Mouse (Mus musculus): ENCODE results near the gene Ppp1r21. TPM values are rescaled to one million over a fixed set of nuclear protein-coding genes. Genes with fewer than 3 reads are reported as not detected.

Ppp1r21 gene
- polyA plus RNA-seq, 1 experiment from 2014 or later: 8.0 TPM

- ATAC-seq (ENCODE audit: low read depth): peak; percentile 10; the same call in 1 of the 2 replicates
- Histone ChIP-seq H3K4me3 (replicated peaks) (peak overlapping the region; percentile 56), H3K4me1 (replicated peaks) (peaks cover 18% of the 10 kb centered on the region; the same call in 1 of the 2 replicates), H3K9me3 (replicated peaks) (no peaks in the 10 kb centered on the region), H3K36me3 (no peaks in the 10 kb centered on the region), H3K27me3 (no peaks in the 10 kb centered on the region), H3K4me2 (peak overlapping the region; percentile 67), H3K27ac (no peak overlapping the region), H3K9ac (peak overlapping the region; percentile 34; the same call in 1 of the 2 replicates)
- 26% methylated on average over 16 of the region's 16 CpGs for WGBS (ENCODE audit: insufficient replicate concordance)
- DNase-seq: no peak
Measured at GRCm38 (mm10) chr17:88596544-88597221, 66.8 kb downstream of the Ppp1r21 start.

DNA sequence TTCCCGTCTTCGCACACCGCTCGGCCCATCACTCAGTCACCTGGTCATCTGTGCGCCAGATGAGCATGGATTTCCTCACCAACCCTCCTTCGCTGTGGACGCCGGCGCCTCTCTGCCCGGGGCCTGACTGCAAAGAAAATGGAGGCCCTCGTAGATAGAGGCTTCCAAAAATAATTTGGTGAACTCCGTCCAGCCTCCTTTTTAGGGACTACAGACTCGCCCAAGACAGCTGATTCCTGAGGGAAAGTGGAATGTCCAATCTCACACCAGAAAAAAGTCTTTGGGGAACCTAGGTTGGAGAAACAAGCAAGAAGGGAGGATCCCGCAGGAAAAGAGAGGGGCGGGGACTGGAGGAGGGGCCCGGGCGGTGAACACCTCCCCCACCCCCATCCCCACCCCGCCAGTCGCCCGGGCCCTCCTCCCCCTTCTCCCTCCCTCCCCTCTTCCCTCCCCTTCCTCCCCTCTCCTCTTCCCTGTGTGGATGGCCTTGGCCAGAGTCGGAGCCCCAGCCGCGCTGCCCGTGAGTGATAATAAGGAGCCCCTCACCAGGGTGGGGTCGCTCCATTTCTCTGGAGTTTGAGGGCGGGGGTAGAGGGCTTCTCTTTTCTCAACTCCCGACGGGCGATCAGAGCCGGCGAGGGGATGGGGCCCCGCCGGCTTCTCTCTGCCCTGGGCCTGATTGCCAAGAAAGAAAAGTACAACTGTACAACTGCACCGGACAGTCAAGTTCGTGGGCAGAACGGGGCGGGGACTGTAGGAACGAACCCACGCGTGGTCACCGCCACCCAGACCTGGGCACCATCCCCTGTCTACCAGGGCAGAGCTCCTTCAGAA, 67.5 kb downstream of the Ppp1r21 start, which contains the start of gene Ston1:
Gene Ston1, plus strand, starts transcription at position 463 of the 834 bp plus-strand sequence.
- H3K9me3 ChIP-seq (replicated peaks): no peaks in the 10 kb centered on the region
- DNase-seq (peak; percentile 29), ATAC-seq (ENCODE audit: low read depth) (peak; percentile 71)
- H3K27me3 ChIP-seq: no peaks in the 10 kb centered on the region
- peak within 1 kb of the TSS; percentile 56 for H3K4me3 ChIP-seq (replicated peaks)
- H3K4me1 ChIP-seq (replicated peaks): peaks cover 18% of the 10 kb centered on the region; the same call in 1 of the 2 replicates
- H3K27ac ChIP-seq: peak within 1 kb of the TSS; percentile 48; the same call in 1 of the 2 replicates
- H3K4me2 ChIP-seq: peak within 1 kb of the TSS; percentile 67
- H3K9ac ChIP-seq: peak within 1 kb of the TSS; percentile 57; the same call in 1 of the 2 replicates
- no peaks in the 10 kb centered on the region for H3K36me3 ChIP-seq
- WGBS (ENCODE audit: insufficient replicate concordance): 1% methylated on average over 41 of the region's 41 CpGs

GRCm38 (mm10) chr17:88598056-88598420, 68.1 kb downstream of the Ppp1r21 start:
- no peak overlapping the region for H3K27ac ChIP-seq
- H3K9me3 ChIP-seq (replicated peaks): no peaks in the 10 kb centered on the region
- no peaks in the 10 kb centered on the region for H3K36me3 ChIP-seq
- no peak for DNase-seq
- H3K9ac ChIP-seq: peak overlapping the region; percentile 57; the same call in 1 of the 2 replicates
- peak overlapping the region; percentile 67 for H3K4me2 ChIP-seq
- peak overlapping the region; percentile 56 for H3K4me3 ChIP-seq (replicated peaks)
- 15% methylated on average over 5 of the region's 5 CpGs for WGBS (ENCODE audit: insufficient replicate concordance)
- H3K27me3 ChIP-seq: no peaks in the 10 kb centered on the region
- peaks cover 18% of the 10 kb centered on the region; the same call in 1 of the 2 replicates for H3K4me1 ChIP-seq (replicated peaks)
- no peak; the same call in 1 of the 2 replicates for ATAC-seq (ENCODE audit: low read depth)

DNA sequence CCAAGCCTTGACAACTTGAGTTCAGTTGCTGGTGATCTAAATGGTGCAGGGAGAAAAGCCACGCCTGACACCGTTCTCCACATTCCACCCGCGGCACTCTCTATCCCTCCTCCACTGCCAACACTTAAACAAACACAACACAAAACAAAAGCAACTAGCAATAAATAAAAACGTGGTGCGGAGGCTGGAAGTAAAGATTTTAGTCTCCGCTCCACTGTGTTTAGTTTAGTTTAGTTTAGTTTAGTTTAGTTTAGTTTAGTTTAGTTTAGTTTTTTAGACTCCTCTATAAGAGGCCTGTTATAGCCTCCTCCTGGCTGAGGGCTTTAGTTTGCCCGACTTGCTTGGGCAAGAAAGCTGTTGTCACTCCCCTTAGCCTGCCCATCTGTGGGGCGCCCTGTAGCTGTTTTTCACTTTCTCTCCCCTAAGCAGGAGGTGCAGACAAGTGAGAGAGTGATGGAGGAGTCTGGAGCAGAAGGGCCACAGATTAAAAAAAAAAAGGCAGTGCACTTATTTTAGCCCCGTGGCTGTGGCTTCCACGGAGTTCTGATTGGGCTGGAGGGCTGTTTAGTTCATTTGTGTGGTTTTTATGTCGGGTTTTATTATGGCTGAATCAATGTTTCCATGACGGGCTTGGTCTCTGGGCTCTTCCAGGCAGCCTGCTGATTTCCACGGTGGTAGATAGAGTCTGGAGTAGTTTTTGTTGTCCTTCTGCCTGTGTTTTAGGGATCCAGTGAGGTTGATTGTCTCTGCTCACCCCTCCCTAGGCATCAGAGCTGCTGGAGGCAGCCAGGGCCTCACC, 68.9 kb downstream of the Ppp1r21 start:
- Histone ChIP-seq H3K9ac (no peak overlapping the region), H3K4me3 (replicated peaks) (0 out of 2 replicates have a peak overlapping the region, but pooled peaks have one; percentile 56), H3K9me3 (replicated peaks) (no peaks in the 10 kb centered on the region), H3K27ac (no peak overlapping the region), H3K4me2 (peak overlapping the region; percentile 67), H3K4me1 (replicated peaks) (peaks cover 18% of the 10 kb centered on the region; the same call in 1 of the 2 replicates), H3K27me3 (no peaks in the 10 kb centered on the region), H3K36me3 (no peaks in the 10 kb centered on the region)
- ATAC-seq (ENCODE audit: low read depth) (no peak), DNase-seq (no peak)
- 36% methylated on average over 14 of the region's 14 CpGs for WGBS (ENCODE audit: insufficient replicate concordance)

GRCm38 (mm10) chr17:88600492-88601026, 70.6 kb downstream of the Ppp1r21 start:
- no peak overlapping the region for H3K9ac ChIP-seq
- no peaks in the 10 kb centered on the region for H3K27me3 ChIP-seq
- no peak for ATAC-seq (ENCODE audit: low read depth)
- H3K9me3 ChIP-seq (replicated peaks): no peaks in the 10 kb centered on the region
- no peak overlapping the region for H3K4me3 ChIP-seq (replicated peaks)
- peaks cover 18% of the 10 kb centered on the region; the same call in 1 of the 2 replicates for H3K4me1 ChIP-seq (replicated peaks)
- no peak for DNase-seq
- H3K27ac ChIP-seq: no peak overlapping the region
- H3K36me3 ChIP-seq: no peaks in the 10 kb centered on the region
- WGBS (ENCODE audit: insufficient replicate concordance): 50% methylated on average over 8 of the region's 8 CpGs
- no peak overlapping the region for H3K4me2 ChIP-seq

GRCm38 (mm10) chr17:88603943-88604342, 74.0 kb downstream of the Ppp1r21 start:
- Histone ChIP-seq H3K9ac (no peak overlapping the region), H3K4me2 (no peak overlapping the region), H3K27me3 (no peaks in the 10 kb centered on the region), H3K27ac (no peak overlapping the region), H3K4me1 (replicated peaks) (peaks cover 4% of the 10 kb centered on the region; the same call in 1 of the 2 replicates), H3K9me3 (replicated peaks) (no peaks in the 10 kb centered on the region), H3K36me3 (no peaks in the 10 kb centered on the region), H3K4me3 (replicated peaks) (no peak overlapping the region)
- WGBS (ENCODE audit: insufficient replicate concordance): 64% methylated on average over 11 of the region's 11 CpGs
- ATAC-seq (ENCODE audit: low read depth): no peak
- DNase-seq: no peak

DNA sequence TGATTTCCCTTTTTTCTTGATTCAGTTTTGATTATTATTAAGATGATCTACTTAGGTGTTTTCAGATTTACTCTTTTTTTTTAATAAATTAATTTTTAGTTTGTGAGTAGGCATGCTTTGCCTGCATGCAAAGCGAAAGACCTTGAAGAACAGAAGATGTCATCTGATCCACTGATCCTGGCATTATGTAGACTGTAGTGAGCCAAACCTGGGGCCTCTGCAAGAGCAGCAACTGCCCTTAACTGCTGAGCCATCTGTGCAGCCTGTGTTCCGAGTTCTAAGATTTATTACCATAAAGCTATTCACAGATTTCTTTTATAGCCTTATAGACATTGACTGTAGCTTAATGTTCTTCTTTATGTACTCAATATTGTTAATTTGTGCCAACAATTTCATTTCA, 76.1 kb downstream of the Ppp1r21 start:
- 70% methylated on average over 2 of the region's 2 CpGs for WGBS (ENCODE audit: insufficient replicate concordance)
- Histone ChIP-seq H3K4me3 (replicated peaks) (no peak overlapping the region), H3K9ac (no peak overlapping the region), H3K4me1 (replicated peaks) (no peaks in the 10 kb centered on the region), H3K9me3 (replicated peaks) (no peaks in the 10 kb centered on the region), H3K4me2 (no peak overlapping the region), H3K27ac (no peak overlapping the region), H3K36me3 (no peaks in the 10 kb centered on the region), H3K27me3 (no peaks in the 10 kb centered on the region)
- ATAC-seq (ENCODE audit: low read depth) (no peak), DNase-seq (no peak)

DNA sequence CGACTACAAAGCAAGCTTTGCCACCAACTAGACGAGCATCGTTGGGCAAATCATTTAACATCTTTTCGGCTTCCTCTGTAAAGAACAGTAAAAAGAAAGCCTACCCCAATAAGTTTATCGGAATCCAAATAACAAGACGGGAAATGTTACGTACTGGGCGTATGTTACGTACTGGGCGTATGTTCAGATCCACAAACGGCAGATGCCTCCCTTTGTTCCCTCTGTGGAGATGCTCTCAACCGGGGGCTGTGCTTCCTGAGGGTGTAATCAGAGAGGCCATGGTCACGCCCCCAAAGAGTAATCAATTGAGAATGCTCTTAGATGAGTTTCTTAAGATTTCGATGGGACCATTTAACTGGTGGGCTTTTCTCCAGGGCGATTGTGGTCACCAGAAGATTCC, 79.4 kb downstream of the Ppp1r21 start:
- no peak for ATAC-seq (ENCODE audit: low read depth)
- Histone ChIP-seq H3K27me3 (no peaks in the 10 kb centered on the region), H3K4me3 (replicated peaks) (no peak overlapping the region), H3K9me3 (replicated peaks) (no peaks in the 10 kb centered on the region), H3K36me3 (no peaks in the 10 kb centered on the region), H3K4me1 (replicated peaks) (peaks cover 3% of the 10 kb centered on the region; the same call in 1 of the 2 replicates), H3K4me2 (no peak overlapping the region), H3K27ac (no peak overlapping the region), H3K9ac (no peak overlapping the region)
- DNase-seq: no peak
- WGBS (ENCODE audit: insufficient replicate concordance): 73% methylated on average over 15 of the region's 15 CpGs

GRCm38 (mm10) chr17:88611057-88611456, 81.1 kb downstream of the Ppp1r21 start:
- 61% methylated on average over 2 of the region's 2 CpGs for WGBS (ENCODE audit: insufficient replicate concordance)
- H3K9me3 ChIP-seq (replicated peaks): no peaks in the 10 kb centered on the region
- H3K4me1 ChIP-seq (replicated peaks): peaks cover 3% of the 10 kb centered on the region; the same call in 1 of the 2 replicates
- no peak overlapping the region for H3K4me2 ChIP-seq
- H3K36me3 ChIP-seq: no peaks in the 10 kb centered on the region
- H3K27me3 ChIP-seq: no peaks in the 10 kb centered on the region
- no peak overlapping the region for H3K9ac ChIP-seq
- H3K27ac ChIP-seq: no peak overlapping the region
- DNase-seq (no peak), ATAC-seq (ENCODE audit: low read depth) (no peak)
- H3K4me3 ChIP-seq (replicated peaks): no peak overlapping the region

- Histone ChIP-seq H3K36me3 (no peaks in the 10 kb centered on the region), H3K27me3 (no peaks in the 10 kb centered on the region), H3K4me1 (replicated peaks) (peaks cover 3% of the 10 kb centered on the region; the same call in 1 of the 2 replicates), H3K9ac (no peak overlapping the region), H3K4me2 (no peak overlapping the region), H3K27ac (no peak overlapping the region), H3K4me3 (replicated peaks) (no peak overlapping the region), H3K9me3 (replicated peaks) (no peaks in the 10 kb centered on the region)
- DNase-seq (no peak), ATAC-seq (ENCODE audit: low read depth) (0 out of 2 replicates have a peak, but pooled peaks have one; percentile 31)
- 39% methylated on average over 6 of the region's 6 CpGs for WGBS (ENCODE audit: insufficient replicate concordance)
Measured at GRCm38 (mm10) chr17:88613172-88613571, 83.3 kb downstream of the Ppp1r21 start.
